Mouse (Mus musculus) urinary bladder, postnatal 36 days (tissue): ENCODE measurements around the gene Gm20388.

Experiments
- DNase-seq, 2 experiments: peaks; one replicate each; pipeline ENCODE4 v3.0.0; 2022; ENCODE audit warnings: low spot score in 2 of 2, mixed read lengths in 1 of 2

The Gm20388 gene

GRCm38 (mm10) chr8:121932668-121933520 is 2022.3 kb downstream of the Gm20388 start:
- no peak for DNase-seq

DNA sequence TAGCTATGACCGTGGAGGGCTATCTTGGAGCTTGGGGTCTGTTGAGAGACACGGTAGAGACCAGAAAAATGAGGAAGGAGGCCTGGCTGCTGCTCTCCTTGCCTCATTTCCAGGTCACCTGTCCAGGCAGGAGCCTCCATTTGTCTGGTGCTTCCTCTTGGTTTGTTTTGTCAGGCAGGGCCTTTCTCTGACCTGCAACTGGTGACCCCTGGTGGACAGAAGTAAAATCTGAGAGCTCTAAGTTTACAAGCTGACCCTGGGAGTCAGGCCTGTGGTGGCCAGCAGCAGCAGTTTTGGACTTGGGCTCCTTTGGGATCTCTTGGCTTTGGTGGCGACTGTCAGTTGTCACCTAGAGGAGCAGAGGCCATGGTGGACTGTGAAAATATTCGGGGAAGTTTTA is 2023.9 kb downstream of the Gm20388 start:
- DNase-seq, result peak; percentile 33 to 42

DNA sequence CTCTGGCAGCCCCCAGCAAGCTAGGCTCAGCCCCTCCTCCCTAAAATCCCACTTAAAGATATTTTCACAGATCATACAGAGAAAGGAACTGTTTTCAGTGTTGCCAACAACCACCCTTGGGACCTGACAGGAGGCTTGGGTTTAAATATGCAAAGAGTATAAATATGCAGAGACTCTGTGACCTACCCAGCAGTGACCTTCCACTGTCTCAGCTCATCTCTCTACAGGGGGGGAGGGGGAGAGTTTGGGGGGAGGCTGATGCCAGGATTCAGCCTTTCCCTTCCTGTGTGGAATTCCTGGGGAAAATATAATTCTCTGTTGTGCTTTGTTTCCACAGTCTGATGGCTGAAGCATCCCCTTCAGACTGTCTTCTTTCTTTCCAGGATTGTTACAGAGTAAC is 2024.3 kb downstream of the Gm20388 start:
- DNase-seq, result no peak

DNA sequence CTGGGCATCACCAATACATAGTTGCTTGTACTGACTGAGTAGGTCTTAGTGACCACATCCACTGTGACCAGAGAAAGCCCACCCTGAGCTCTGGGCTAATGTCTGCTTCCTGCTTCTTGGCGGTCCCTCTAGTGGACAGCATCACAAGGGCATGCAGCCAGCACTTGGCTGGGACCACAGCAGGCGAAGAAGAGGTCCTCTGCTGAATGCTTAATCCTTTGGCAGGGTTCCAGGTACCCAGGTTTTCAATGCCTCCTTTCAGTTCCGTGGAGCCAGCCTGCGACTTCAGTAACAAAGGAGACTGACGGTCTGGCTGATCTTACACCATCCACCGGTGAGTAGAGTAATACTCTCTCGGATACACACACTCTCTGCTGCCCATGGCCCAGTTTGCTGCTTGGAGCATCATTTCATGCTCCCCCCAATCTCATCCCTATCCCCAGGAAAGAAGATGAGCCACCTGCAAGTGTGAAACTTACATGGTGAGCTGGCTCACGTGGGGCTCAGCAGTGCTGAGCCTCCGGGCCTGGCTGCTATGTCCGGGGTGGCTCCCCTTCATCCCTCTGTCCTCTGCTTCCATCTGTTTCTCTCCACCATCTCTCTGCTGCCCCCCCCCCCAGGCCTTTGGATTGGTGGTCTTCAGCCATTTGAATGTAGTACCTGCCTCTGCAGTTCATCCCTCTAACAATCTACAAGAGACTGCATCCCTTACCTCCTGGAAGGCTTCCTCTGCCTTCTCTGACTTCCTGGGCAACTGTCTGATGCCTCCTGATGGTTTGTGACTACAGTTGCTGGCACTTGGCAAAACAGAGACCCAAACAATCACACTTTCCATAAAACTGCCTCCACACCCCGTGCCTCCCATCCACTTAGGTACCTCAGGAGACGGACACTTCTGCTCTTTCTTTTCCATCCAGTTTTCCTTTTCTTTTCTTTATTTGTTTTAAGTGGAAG is 2025.0 kb downstream of the Gm20388 start:
- DNase-seq, result no peak

GRCm38 (mm10) chr8:121936391-121936790 is 2025.8 kb downstream of the Gm20388 start:
- peak; percentile 47 to 68 for DNase-seq

- no peak for DNase-seq
Measured at GRCm38 (mm10) chr8:121938732-121939131, 2028.1 kb downstream of the Gm20388 start.

- DNase-seq, result no peak
Measured at GRCm38 (mm10) chr8:121943057-121943540, 2032.5 kb downstream of the Gm20388 start.

GRCm38 (mm10) chr8:121943716-121944115 is 2033.1 kb downstream of the Gm20388 start:
- DNase-seq, result no peak

- no peak for DNase-seq
Measured at GRCm38 (mm10) chr8:121944831-121945230, 2034.2 kb downstream of the Gm20388 start, which contains the start of gene Car5a. Gene Car5a (minus strand): TSS chr8:121944904.

- DNase-seq, result no peak
Measured at GRCm38 (mm10) chr8:121946351-121946750, 2035.7 kb downstream of the Gm20388 start.

DNA sequence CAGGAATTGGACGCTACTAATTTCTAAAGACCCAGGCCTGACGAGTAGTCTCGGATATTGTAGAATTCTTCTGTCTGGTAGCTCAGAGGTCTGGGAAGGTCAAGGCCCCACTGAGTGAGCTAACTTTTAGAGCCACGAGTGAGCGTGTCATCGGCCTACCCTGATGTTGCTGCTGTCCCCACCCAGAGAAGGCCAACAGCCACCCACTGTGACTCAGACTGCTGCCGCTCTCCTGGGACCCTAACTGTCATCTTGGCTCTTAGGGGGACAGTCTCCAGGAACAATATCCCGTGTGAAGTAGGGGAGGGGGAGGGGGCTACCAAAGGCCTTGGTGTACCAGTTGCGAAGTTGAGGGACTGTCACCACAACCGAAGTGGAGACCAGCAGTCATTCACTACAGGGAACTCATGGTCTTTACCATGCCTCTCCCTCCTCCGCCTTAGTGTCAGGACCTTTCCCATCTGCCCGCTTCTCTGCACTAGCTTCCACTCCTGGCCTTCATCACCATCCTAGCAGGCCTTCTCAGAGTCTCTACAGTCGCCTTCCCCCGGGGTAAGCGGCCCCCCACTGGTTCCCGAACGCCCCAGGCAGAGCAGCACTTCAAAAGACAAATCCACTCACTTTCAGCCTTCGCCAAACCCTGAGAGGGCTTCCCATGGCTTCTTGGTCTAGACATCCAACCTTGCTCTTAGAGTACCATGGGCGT is 2036.6 kb downstream of the Gm20388 start:
- DNase-seq, result no peak

- DNase-seq, result peak; percentile 87 to 89
Measured at GRCm38 (mm10) chr8:121947753-121948141, 2037.1 kb downstream of the Gm20388 start.

- no peak for DNase-seq
Measured at GRCm38 (mm10) chr8:121948321-121949145, 2037.9 kb downstream of the Gm20388 start.

- DNase-seq, result no peak
Measured at GRCm38 (mm10) chr8:121949222-121949800, 2038.7 kb downstream of the Gm20388 start, which contains the start of gene Banp. Gene Banp (plus strand): TSS chr8:121949750.

DNA sequence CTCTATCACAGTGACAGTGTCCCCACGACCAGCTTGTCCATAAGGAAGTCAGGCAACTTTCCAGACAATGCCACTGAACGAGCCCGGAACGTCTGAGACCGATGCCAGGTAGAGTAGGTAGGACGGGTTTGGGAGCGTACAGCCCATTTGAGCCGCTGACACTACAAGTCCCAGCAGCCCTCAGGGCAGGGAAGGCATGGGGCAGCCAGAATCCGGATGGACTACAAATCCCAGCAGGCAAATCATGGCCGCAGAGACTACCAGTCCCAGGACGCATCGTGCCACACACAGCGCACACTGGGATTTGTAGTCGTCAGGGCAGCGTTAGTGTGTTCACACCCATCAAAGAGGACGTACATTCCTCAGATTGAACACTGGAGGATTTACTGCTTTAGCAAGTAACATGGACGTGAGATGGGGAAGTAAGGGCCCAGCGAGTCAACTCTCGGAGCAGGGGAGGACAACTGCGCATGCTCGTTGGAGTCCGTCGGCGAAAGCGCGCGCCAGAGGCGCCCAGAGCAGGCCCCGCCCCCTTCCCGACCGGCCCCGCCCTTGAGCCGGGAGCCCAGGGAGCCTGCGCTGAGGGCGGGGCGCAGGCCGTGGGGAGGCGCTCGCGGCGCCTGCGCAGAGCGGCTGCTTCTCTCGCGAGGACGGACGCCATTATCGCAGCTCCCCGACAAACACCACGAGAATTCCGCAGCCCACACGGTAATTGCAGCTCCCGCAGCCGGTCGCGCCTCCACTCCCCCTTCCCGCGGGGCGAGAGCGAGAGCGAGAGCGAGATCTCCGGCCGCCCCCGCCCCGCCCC is 2039.5 kb downstream of the Gm20388 start:
- peak; percentile 98 to 99 for DNase-seq

DNA sequence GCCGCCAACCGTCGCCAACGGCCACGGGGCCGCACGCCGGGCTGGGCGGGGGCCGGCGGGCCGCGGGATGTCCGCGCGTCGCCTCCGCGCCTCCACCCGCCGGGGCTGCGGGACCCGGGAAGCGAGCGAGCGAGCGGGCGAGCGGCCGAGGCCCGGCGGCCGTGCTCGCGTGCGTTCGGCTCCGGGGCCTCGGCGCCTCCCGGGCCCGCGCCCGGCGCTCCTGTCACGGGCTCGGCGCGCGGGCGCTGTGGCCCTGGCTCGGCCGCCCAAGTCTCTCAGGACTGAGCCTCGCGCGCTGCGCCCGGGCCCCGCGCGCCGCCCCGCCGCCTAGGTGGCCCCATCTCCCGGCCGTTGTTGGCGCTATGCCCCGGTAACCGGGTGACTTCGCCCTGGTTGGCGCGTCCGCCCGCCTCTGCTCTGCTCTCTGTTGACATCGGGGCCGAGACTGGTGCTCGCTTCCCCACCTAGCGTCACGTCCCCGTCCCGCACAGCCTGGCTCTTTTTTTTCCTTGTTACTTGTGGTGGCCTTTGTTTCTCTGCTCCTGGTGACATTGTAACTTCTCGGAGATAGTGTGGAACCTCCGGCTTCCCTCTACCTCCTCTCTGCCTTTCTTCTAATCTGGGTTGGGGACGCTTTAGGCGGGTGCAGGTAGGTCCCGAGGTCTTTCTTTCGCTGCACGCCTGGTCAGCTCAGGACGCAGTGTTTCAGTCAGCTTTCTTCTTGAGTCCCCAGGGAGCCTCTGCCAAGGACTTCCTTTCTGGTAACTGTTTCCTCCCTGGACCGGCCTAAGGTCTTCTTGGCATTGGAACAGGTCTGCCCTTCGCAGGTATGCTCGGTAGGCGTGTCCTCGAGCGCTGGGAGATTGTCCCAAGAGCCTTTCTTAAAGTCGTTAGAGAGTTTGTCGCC is 2040.4 kb downstream of the Gm20388 start:
- DNase-seq, result peak; percentile 34 to 48

- DNase-seq, result no peak
Measured at GRCm38 (mm10) chr8:121951656-121952009, 2041.0 kb downstream of the Gm20388 start.

- DNase-seq, result no peak
Measured at GRCm38 (mm10) chr8:121952122-121952521, 2041.5 kb downstream of the Gm20388 start.
